Mouse (Mus musculus): ENCODE measurements around the gene Ntn1.

Gene Ntn1

GRCm38 (mm10) chr11:68215206-68215912 is 185.3 kb downstream of the Ntn1 start:
- no peak for DNase-seq (ENCODE audit: low read depth, low spot score)

GRCm38 (mm10) chr11:68214496-68215205 is 186.0 kb downstream of the Ntn1 start:
- no peak for DNase-seq (ENCODE audit: low read depth, low spot score)

- DNase-seq (ENCODE audit: low read depth, low spot score) = no peak
These were observed 186.7 kb downstream of the Ntn1 start for GRCm38 (mm10) chr11:68213896-68214295.

GRCm38 (mm10) chr11:68211924-68212578 is 188.6 kb downstream of the Ntn1 start:
- no peak for DNase-seq (ENCODE audit: low read depth, low spot score)

GRCm38 (mm10) chr11:68210714-68211113 is 189.9 kb downstream of the Ntn1 start:
- DNase-seq (ENCODE audit: low read depth, low spot score) = no peak

- DNase-seq (ENCODE audit: low read depth, low spot score) = no peak
These were observed 191.1 kb downstream of the Ntn1 start for GRCm38 (mm10) chr11:68209506-68209905.

- no peak for DNase-seq (ENCODE audit: low read depth, low spot score)
These were observed 192.0 kb downstream of the Ntn1 start for GRCm38 (mm10) chr11:68208582-68208981.

GRCm38 (mm10) chr11:68208023-68208422 is 192.6 kb downstream of the Ntn1 start:
- no peak for DNase-seq (ENCODE audit: low read depth, low spot score)

GRCm38 (mm10) chr11:68205572-68206229 is 194.9 kb downstream of the Ntn1 start:
- no peak for DNase-seq (ENCODE audit: low read depth, low spot score)

- no peak for DNase-seq (ENCODE audit: low read depth, low spot score)
These were observed 196.2 kb downstream of the Ntn1 start for GRCm38 (mm10) chr11:68204407-68204806.

GRCm38 (mm10) chr11:68203658-68204315 is 196.8 kb downstream of the Ntn1 start:
- no peak for DNase-seq (ENCODE audit: low read depth, low spot score)

- DNase-seq (ENCODE audit: low read depth, low spot score) = no peak
These were observed 198.1 kb downstream of the Ntn1 start for GRCm38 (mm10) chr11:68202561-68202960.

- no peak for DNase-seq (ENCODE audit: low read depth, low spot score)
These were observed 198.7 kb downstream of the Ntn1 start for GRCm38 (mm10) chr11:68201811-68202459.

GRCm38 (mm10) chr11:68201063-68201462 is 199.6 kb downstream of the Ntn1 start:
- no peak for DNase-seq (ENCODE audit: low read depth, low spot score)

GRCm38 (mm10) chr11:68200500-68200899 is 200.1 kb downstream of the Ntn1 start:
- DNase-seq (ENCODE audit: low read depth, low spot score) = no peak

GRCm38 (mm10) chr11:68199801-68200423 is 200.7 kb downstream of the Ntn1 start:
- no peak for DNase-seq (ENCODE audit: low read depth, low spot score)

- DNase-seq (ENCODE audit: low read depth, low spot score) = no peak
These were observed 201.5 kb downstream of the Ntn1 start for GRCm38 (mm10) chr11:68199103-68199502.

GRCm38 (mm10) chr11:68198696-68199095 is 201.9 kb downstream of the Ntn1 start:
- DNase-seq (ENCODE audit: low read depth, low spot score) = no peak

GRCm38 (mm10) chr11:68197471-68197870 is 203.2 kb downstream of the Ntn1 start:
- DNase-seq (ENCODE audit: low read depth, low spot score) = no peak

- no peak for DNase-seq (ENCODE audit: low read depth, low spot score)
These were observed 204.1 kb downstream of the Ntn1 start for GRCm38 (mm10) chr11:68196566-68196965.

Data from c-Kit-negative CD71-positive TER-119-positive erythroid progenitor cells, embryonic 14.5 days (primary cell).